Mouse (Mus musculus) limb, embryonic 13.5 days (tissue): ENCODE measurements around the gene Lcor. TPM values are rescaled to one million over a fixed set of nuclear protein-coding genes. Genes with fewer than 3 reads are reported as not detected.
A peak's percentile ranks its signal among the peaks of the same experiment; 100 is the strongest.

Experiments used
- ATAC-seq: fragments of 200-750 bp; cut with Nextera tagmentation; 2 replicates; pipeline ENCODE4 v1.8.0; 2017; ENCODE audit warnings: low read depth, moderate number of reproducible peaks, moderate TSS enrichment; ENCODE audit not compliant: low FRiP score
- H3K27ac ChIP-seq: fragments of 300-500 bp; sonication (generic); 2 replicates; pipeline ENCODE4 v1.5.1; 2015; ENCODE audit warnings: inconsistent platforms, mild to moderate bottlenecking, moderate library complexity
- H3K27me3 ChIP-seq: fragments of 300-500 bp; sonication (generic); 2 replicates; pipeline ENCODE4 v1.6.1; 2015; ENCODE audit warnings: mild to moderate bottlenecking, inconsistent platforms
- H3K36me3 ChIP-seq: fragments of 300-500 bp; sonication (generic); 2 replicates; pipeline ENCODE4 v1.6.1; 2015; ENCODE audit warnings: inconsistent platforms, mild to moderate bottlenecking, moderate library complexity
- H3K4me1 ChIP-seq: fragments of 300-500 bp; sonication (generic); 2 replicates; pipeline ENCODE4 v1.6.1; 2015; ENCODE audit warnings: inconsistent platforms
- H3K4me2 ChIP-seq: fragments of 300-500 bp; sonication (generic); replicated peaks from 2 replicates; pipeline ENCODE4 v1.6.1; 2015; ENCODE audit warnings: inconsistent platforms, mild to moderate bottlenecking, moderate library complexity
- H3K4me3 ChIP-seq: fragments of 300-500 bp; sonication (generic); 2 replicates; pipeline ENCODE4 v1.5.1; 2015; ENCODE audit warnings: moderate library complexity, mild to moderate bottlenecking, inconsistent platforms
- H3K9ac ChIP-seq: fragments of 300-500 bp; sonication (generic); 2 replicates; pipeline ENCODE4 v1.6.1; 2015; ENCODE audit warnings: mild to moderate bottlenecking, inconsistent platforms
- H3K9me3 ChIP-seq: fragments of 300-500 bp; sonication (generic); 2 replicates; pipeline ENCODE4 v1.6.1; 2016; ENCODE audit warnings: inconsistent platforms
- WGBS: fragments of 180-500 bp; shearing (Covaris S2); methylation state at CpG from one replicate; pipeline ENCODE4 v1.1.7; 2015; 5-methylcytosine and 5-hydroxymethylcytosine counted together
- polyA plus RNA-seq: library from polyadenylated mRNA; unstranded; fragments of >200 nt; fragmentation: Nextera tagmentation; extraction: Ambion mirVana; gene quantifications from 2 replicates; pipeline ENCODE4 v1.2.1, GENCODE M21; 2015

The Lcor gene
- 10.0 and 10.5 TPM in 2 replicates for polyA plus RNA-seq

GRCm38 (mm10) chr19:41482190-41482908 is at the start of gene Lcor:
Lcor (plus strand) TSS chr19:41482637.
- Histone ChIP-seq H3K9ac (peak within 1 kb of the TSS; percentile 91), H3K27me3 (no peaks in the 10 kb centered on the region), H3K4me3 (peak within 1 kb of the TSS; percentile 90), H3K9me3 (no peaks in the 10 kb centered on the region), H3K4me2 (peak within 1 kb of the TSS; percentile 95), H3K36me3 (no peaks in the 10 kb centered on the region), H3K27ac (peak within 1 kb of the TSS; percentile 97), H3K4me1 (peaks cover 20% of the 10 kb centered on the region)
- under 1% methylated on average over 67 of the region's 92 CpGs for WGBS
- peak; percentile 93 for ATAC-seq

- WGBS: 85% methylated on average over 10 of the region's 10 CpGs
- no peak for ATAC-seq
Observed at GRCm38 (mm10) chr19:41435366-41435765, 47.1 kb upstream of the Lcor start.

GRCm38 (mm10) chr19:41436461-41436860 is 46.0 kb upstream of the Lcor start:
- H3K4me3 ChIP-seq: no peak overlapping the region
- H3K4me2 ChIP-seq: no peak overlapping the region
- no peak for ATAC-seq
- H3K27ac ChIP-seq: no peak overlapping the region
- H3K36me3 ChIP-seq: no peaks in the 10 kb centered on the region
- WGBS: 92% methylated on average over 9 of the region's 9 CpGs
- H3K27me3 ChIP-seq: peaks cover 6% of the 10 kb centered on the region
- H3K9me3 ChIP-seq: no peaks in the 10 kb centered on the region
- peaks cover 5% of the 10 kb centered on the region; the same call in 1 of the 2 replicates for H3K4me1 ChIP-seq
- H3K9ac ChIP-seq: no peak overlapping the region

More at GRCm38 (mm10) chr19:41435366-41435765, 47.1 kb upstream of the Lcor start:
- Histone ChIP-seq H3K4me1 (no peaks in the 10 kb centered on the region), H3K27me3 (no peaks in the 10 kb centered on the region), H3K9ac (no peak overlapping the region), H3K4me2 (no peak overlapping the region), H3K4me3 (no peak overlapping the region), H3K36me3 (no peaks in the 10 kb centered on the region), H3K9me3 (no peaks in the 10 kb centered on the region), H3K27ac (no peak overlapping the region)

GRCm38 (mm10) chr19:41438953-41439352 is 43.5 kb upstream of the Lcor start:
- no peaks in the 10 kb centered on the region for H3K9me3 ChIP-seq
- H3K27ac ChIP-seq: no peak overlapping the region
- H3K9ac ChIP-seq: no peak overlapping the region
- H3K4me1 ChIP-seq: peaks cover 10% of the 10 kb centered on the region; the same call in 1 of the 2 replicates
- no peak overlapping the region for H3K4me3 ChIP-seq
- H3K27me3 ChIP-seq: peaks cover 18% of the 10 kb centered on the region
- no peak for ATAC-seq
- 84% methylated on average over 6 of the region's 6 CpGs for WGBS
- H3K36me3 ChIP-seq: no peaks in the 10 kb centered on the region
- H3K4me2 ChIP-seq: no peak overlapping the region

GRCm38 (mm10) chr19:41441446-41441845 is 41.0 kb upstream of the Lcor start:
- H3K4me1 ChIP-seq: peaks cover 10% of the 10 kb centered on the region; the same call in 1 of the 2 replicates
- no peak overlapping the region for H3K4me3 ChIP-seq
- peaks cover 23% of the 10 kb centered on the region for H3K27me3 ChIP-seq
- no peaks in the 10 kb centered on the region for H3K36me3 ChIP-seq
- no peak for ATAC-seq
- no peak overlapping the region for H3K27ac ChIP-seq
- no peak overlapping the region for H3K4me2 ChIP-seq
- H3K9me3 ChIP-seq: no peaks in the 10 kb centered on the region
- WGBS: 24% methylated on average over 3 of the region's 3 CpGs
- H3K9ac ChIP-seq: no peak overlapping the region

GRCm38 (mm10) chr19:41441911-41442607 is 40.4 kb upstream of the Lcor start:
- H3K4me2 ChIP-seq: peak overlapping the region; percentile 59
- no peak for ATAC-seq
- peaks cover 23% of the 10 kb centered on the region for H3K27me3 ChIP-seq
- peak overlapping the region; percentile 43; the same call in 1 of the 2 replicates for H3K9ac ChIP-seq
- H3K4me3 ChIP-seq: peak overlapping the region; percentile 28
- peaks cover 10% of the 10 kb centered on the region; the same call in 1 of the 2 replicates for H3K4me1 ChIP-seq
- 14% methylated on average over 20 of the region's 20 CpGs for WGBS
- no peaks in the 10 kb centered on the region for H3K36me3 ChIP-seq
- no peak overlapping the region for H3K27ac ChIP-seq
- H3K9me3 ChIP-seq: no peaks in the 10 kb centered on the region

- Histone ChIP-seq H3K4me3 (peak overlapping the region; percentile 28), H3K36me3 (no peaks in the 10 kb centered on the region), H3K9me3 (no peaks in the 10 kb centered on the region), H3K27me3 (peaks cover 23% of the 10 kb centered on the region), H3K4me2 (peak overlapping the region; percentile 59), H3K9ac (no peak overlapping the region), H3K27ac (no peak overlapping the region), H3K4me1 (peaks cover 10% of the 10 kb centered on the region; the same call in 1 of the 2 replicates)
- 14% methylated on average over 6 of the region's 6 CpGs for WGBS
- no peak for ATAC-seq
Observed at GRCm38 (mm10) chr19:41442608-41442969, 39.8 kb upstream of the Lcor start.

- 65% methylated on average over 8 of the region's 8 CpGs for WGBS
Observed at GRCm38 (mm10) chr19:41444491-41444890, 37.9 kb upstream of the Lcor start.

GRCm38 (mm10) chr19:41445013-41445610 is 37.3 kb upstream of the Lcor start:
- ATAC-seq: no peak
- H3K27me3 ChIP-seq: peaks cover 23% of the 10 kb centered on the region
- no peak overlapping the region for H3K4me2 ChIP-seq
- no peak overlapping the region for H3K4me3 ChIP-seq
- peaks cover 10% of the 10 kb centered on the region; the same call in 1 of the 2 replicates for H3K4me1 ChIP-seq
- H3K36me3 ChIP-seq: no peaks in the 10 kb centered on the region
- H3K9me3 ChIP-seq: no peaks in the 10 kb centered on the region
- no peak overlapping the region for H3K9ac ChIP-seq
- no peak overlapping the region for H3K27ac ChIP-seq
- 67% methylated on average over 10 of the region's 10 CpGs for WGBS

More at GRCm38 (mm10) chr19:41444491-41444890, 37.9 kb upstream of the Lcor start:
- no peak overlapping the region for H3K9ac ChIP-seq
- no peak for ATAC-seq
- H3K4me1 ChIP-seq: peaks cover 10% of the 10 kb centered on the region; the same call in 1 of the 2 replicates
- no peak overlapping the region for H3K4me2 ChIP-seq
- H3K27ac ChIP-seq: no peak overlapping the region
- no peak overlapping the region for H3K4me3 ChIP-seq
- no peaks in the 10 kb centered on the region for H3K9me3 ChIP-seq
- H3K27me3 ChIP-seq: peaks cover 23% of the 10 kb centered on the region
- no peaks in the 10 kb centered on the region for H3K36me3 ChIP-seq

GRCm38 (mm10) chr19:41445723-41446122 is 36.7 kb upstream of the Lcor start:
- ATAC-seq: no peak

GRCm38 (mm10) chr19:41447166-41447565 is 35.3 kb upstream of the Lcor start:
- no peak for ATAC-seq
- Histone ChIP-seq H3K27me3 (peaks cover 13% of the 10 kb centered on the region; the same call in 1 of the 2 replicates), H3K9me3 (no peaks in the 10 kb centered on the region)

More at GRCm38 (mm10) chr19:41445723-41446122, 36.7 kb upstream of the Lcor start:
- no peaks in the 10 kb centered on the region for H3K36me3 ChIP-seq
- H3K9ac ChIP-seq: no peak overlapping the region
- no peak overlapping the region for H3K4me2 ChIP-seq
- 36% methylated on average over 5 of the region's 5 CpGs for WGBS
- H3K4me3 ChIP-seq: no peak overlapping the region
- no peak overlapping the region for H3K27ac ChIP-seq
- peaks cover 10% of the 10 kb centered on the region; the same call in 1 of the 2 replicates for H3K4me1 ChIP-seq
- H3K27me3 ChIP-seq: peaks cover 23% of the 10 kb centered on the region
- no peaks in the 10 kb centered on the region for H3K9me3 ChIP-seq

GRCm38 (mm10) chr19:41447760-41448159 is 34.7 kb upstream of the Lcor start:
- H3K36me3 ChIP-seq: no peaks in the 10 kb centered on the region
- 80% methylated on average over 2 of the region's 2 CpGs for WGBS
- 0 out of 2 replicates have a peak, but pooled peaks cover 8% of the 10 kb centered on the region for H3K27me3 ChIP-seq
- no peak overlapping the region for H3K9ac ChIP-seq
- H3K4me2 ChIP-seq: no peak overlapping the region
- H3K9me3 ChIP-seq: no peaks in the 10 kb centered on the region
- no peak for ATAC-seq
- no peaks in the 10 kb centered on the region for H3K4me1 ChIP-seq
- no peak overlapping the region for H3K4me3 ChIP-seq
- no peak overlapping the region for H3K27ac ChIP-seq

More at GRCm38 (mm10) chr19:41447166-41447565, 35.3 kb upstream of the Lcor start:
- Histone ChIP-seq H3K9ac (no peak overlapping the region), H3K4me3 (no peak overlapping the region), H3K4me2 (no peak overlapping the region), H3K27ac (no peak overlapping the region), H3K4me1 (0 out of 2 replicates have a peak, but pooled peaks cover 3% of the 10 kb centered on the region), H3K36me3 (no peaks in the 10 kb centered on the region)
- 63% methylated on average over 2 of the region's 2 CpGs for WGBS
